Mouse (Mus musculus) ES-E14 (cell line): ENCODE measurements around the gene Disc1. TPM values are rescaled to one million over a fixed set of nuclear protein-coding genes. Genes with fewer than 3 reads are reported as not detected.

Experiments
- DNase-seq: peaks from one replicate; pipeline ENCODE4 v3.0.0-alpha.2; 2013; ENCODE audit warnings: low read depth, low spot score
- H3K27ac ChIP-seq: 2 replicates; pipeline ENCODE4 v1.5.1; 2012; ENCODE audit warnings: low read depth, mild to moderate bottlenecking, low read length, moderate library complexity, mixed read lengths; ENCODE audit not compliant: poor library complexity, insufficient read depth, severe bottlenecking
- H3K36me3 ChIP-seq: 2 replicates; pipeline ENCODE4 v1.6.1; 2012; ENCODE audit warnings: mild to moderate bottlenecking, low read length, moderate library complexity, mixed read lengths; ENCODE audit not compliant: control insufficient read depth, poor library complexity, insufficient read depth, severe bottlenecking
- H3K4me1 ChIP-seq, 2 experiments: fragments of 150-350 bp in 1 of 2; sonication (generic) in 1 of 2; 2 replicates each; pipeline ENCODE4 v1.6.1; 2012; ENCODE audit warnings: low read length in 2 of 2, mild to moderate bottlenecking in 1 of 2, mixed read lengths in 1 of 2; ENCODE audit not compliant: control insufficient read depth in 2 of 2, insufficient read depth in 2 of 2, poor library complexity in 1 of 2
- H3K4me3 ChIP-seq, 2 experiments: fragments of 150-350 bp in 1 of 2; sonication (generic) in 1 of 2; 2 replicates each; pipeline ENCODE4 v1.5.1; 2012; ENCODE audit warnings: low read length in 2 of 2, low read depth in 1 of 2, mild to moderate bottlenecking in 1 of 2, mixed read lengths in 1 of 2; ENCODE audit not compliant: insufficient read depth in 1 of 2, poor library complexity in 1 of 2, severe bottlenecking in 1 of 2
- H3K9ac ChIP-seq: 2 replicates; pipeline ENCODE4 v1.6.1; 2012; ENCODE audit warnings: low read depth, mild to moderate bottlenecking, low read length, mixed read lengths; ENCODE audit not compliant: poor library complexity, insufficient read depth, severe bottlenecking
- H3K9me3 ChIP-seq: fragments of 150-350 bp; sonication (generic); 2 replicates; pipeline ENCODE4 v1.6.1; 2012; ENCODE audit warnings: low read depth, mild to moderate bottlenecking, low read length; ENCODE audit not compliant: control insufficient read depth, insufficient read depth
- CHD2 ChIP-seq: IDR thresholded peaks from 2 replicates; pipeline ENCODE4 v1.6.1; 2014; ENCODE audit warnings: mild to moderate bottlenecking, low read depth, low read length, inconsistent platforms
- HCFC1 ChIP-seq: IDR thresholded peaks from 2 replicates; pipeline ENCODE4 v1.6.1; 2012; ENCODE audit warnings: low read length, inconsistent platforms, borderline replicate concordance; ENCODE audit not compliant: insufficient read depth
- MAFK ChIP-seq: IDR thresholded peaks from 2 replicates; pipeline ENCODE4 v1.6.1; 2014; ENCODE audit warnings: mild to moderate bottlenecking, low read depth, low read length, inconsistent platforms; ENCODE audit not compliant: insufficient read depth
- ZC3H11A ChIP-seq: IDR thresholded peaks from 2 replicates; pipeline ENCODE4 v1.6.1; 2012; ENCODE audit warnings: low read depth, mild to moderate bottlenecking, inconsistent platforms, low read length, borderline replicate concordance
- ZNF384 ChIP-seq: IDR thresholded peaks from 2 replicates; pipeline ENCODE4 v1.6.1; 2012; ENCODE audit warnings: low read depth, low read length, inconsistent platforms
- in situ Hi-C, 2 experiments: fragments of 600-800 bp; cut with MboI; formaldehyde crosslinking; loops; one replicate each; pipeline ENCODE4 v1.15.1; 2025; ENCODE audit warnings: low sequenced_read_pairs in 2 of 2, inconsistent platforms in 1 of 2; ENCODE audit not compliant: unreplicated experiment in 2 of 2
- total RNA-seq: library from RNA; depleted of rRNA; stranded (reverse); fragments of 300-350 nt; gene quantifications from 2 replicates; pipeline ENCODE4 v1.2.3, GENCODE M21; 2012; rRNA removed

Gene Disc1
- total RNA-seq, 1 experiment = 2.7 TPM

DNA sequence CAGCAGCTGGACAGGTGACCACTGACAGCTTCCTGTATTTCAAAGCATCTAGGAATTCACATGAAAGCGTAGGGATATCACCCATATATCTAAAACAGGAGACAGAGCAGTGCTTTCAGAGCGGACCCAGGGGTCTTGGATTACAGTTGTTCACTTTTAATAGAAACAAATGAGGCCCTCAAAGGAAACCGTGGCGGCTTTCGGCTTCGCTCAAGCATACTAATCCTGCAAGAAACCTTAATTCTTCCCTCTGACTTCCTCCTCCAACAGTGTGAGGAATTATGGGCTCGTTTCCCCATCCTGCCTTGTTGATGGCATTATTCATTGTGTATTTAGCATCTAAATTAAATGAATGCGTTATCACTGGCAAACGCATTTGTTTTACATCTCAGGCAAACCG, 252.7 kb downstream of the Disc1 start:
- Histone ChIP-seq H3K9me3 (no peaks in the 10 kb centered on the region), H3K4me1 (no peaks in the 10 kb centered on the region), H3K27ac (no peak overlapping the region), H3K36me3 (no peaks in the 10 kb centered on the region), H3K4me3 (no peak overlapping the region), H3K9ac (no peak overlapping the region)
- in situ Hi-C loops = no loop called here
- no peak for DNase-seq
- no peak for TF ChIP-seq HCFC1
- no peak for TF ChIP-seq ZC3H11A
- TF ChIP-seq MAFK = no peak
- no peak for TF ChIP-seq CHD2
- TF ChIP-seq ZNF384 = no peak

DNA sequence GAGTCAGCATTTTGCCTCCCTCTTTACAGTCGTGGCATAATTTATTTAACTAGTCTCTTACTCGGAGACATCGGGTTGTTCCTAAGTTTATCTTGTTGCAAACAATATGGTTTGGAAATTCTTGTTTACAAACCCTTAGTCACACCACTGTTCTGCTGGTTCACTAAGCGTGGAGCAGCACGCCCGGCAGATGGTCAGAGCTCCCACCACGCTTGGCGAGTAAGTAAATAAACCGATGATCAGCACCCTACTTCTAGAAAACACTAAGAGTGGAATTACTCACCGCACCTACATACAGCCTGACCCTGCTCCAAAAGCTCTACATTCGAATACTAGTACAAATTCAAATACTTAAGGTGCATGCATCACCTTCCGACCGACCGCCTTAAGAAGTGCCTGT, 256.0 kb downstream of the Disc1 start:
- no peak overlapping the region for H3K9ac ChIP-seq
- no peaks in the 10 kb centered on the region for H3K9me3 ChIP-seq
- H3K36me3 ChIP-seq = no peaks in the 10 kb centered on the region
- no peak overlapping the region for H3K4me3 ChIP-seq
- no peak for DNase-seq
- no peak for TF ChIP-seq CHD2
- TF ChIP-seq ZC3H11A = no peak
- no peak for TF ChIP-seq ZNF384
- TF ChIP-seq MAFK = no peak
- no peak for TF ChIP-seq HCFC1
- no peak overlapping the region for H3K27ac ChIP-seq
- H3K4me1 ChIP-seq = no peaks in the 10 kb centered on the region
- in situ Hi-C loops = no loop called here

Other genes with a start within 250 kb of the Disc1 start
- 102 and 136 TPM in 2 replicates for gene Gnpat, start 191.2 kb upstream of the Disc1 start, total RNA-seq
- gene 2810004N23Rik, start 191.1 kb upstream of the Disc1 start, total RNA-seq = 71.5 and 83.6 TPM in 2 replicates
- gene Exoc8, start 156.5 kb upstream of the Disc1 start, total RNA-seq = 12.8 and 16.8 TPM in 2 replicates
- gene Sprtn, start 156.3 kb upstream of the Disc1 start, total RNA-seq = 10.7 and 16.8 TPM in 2 replicates
- gene Egln1, start 104.9 kb upstream of the Disc1 start, total RNA-seq = 13.1 and 15.8 TPM in 2 replicates
- 32.2 and 46.9 TPM in 2 replicates for gene Tsnax, start 41.2 kb upstream of the Disc1 start, total RNA-seq